Mouse (Mus musculus) c-Kit-negative CD71-positive TER-119-positive erythroid progenitor cells, embryonic 14.5 days (primary cell): Measurements from ENCODE around the gene Gpn1.

Source experiments
- DNase-seq: peaks from one replicate; pipeline ENCODE4 v3.0.0-alpha.2; 2013; ENCODE audit warnings: low read depth, low spot score

The Gpn1 gene

DNA sequence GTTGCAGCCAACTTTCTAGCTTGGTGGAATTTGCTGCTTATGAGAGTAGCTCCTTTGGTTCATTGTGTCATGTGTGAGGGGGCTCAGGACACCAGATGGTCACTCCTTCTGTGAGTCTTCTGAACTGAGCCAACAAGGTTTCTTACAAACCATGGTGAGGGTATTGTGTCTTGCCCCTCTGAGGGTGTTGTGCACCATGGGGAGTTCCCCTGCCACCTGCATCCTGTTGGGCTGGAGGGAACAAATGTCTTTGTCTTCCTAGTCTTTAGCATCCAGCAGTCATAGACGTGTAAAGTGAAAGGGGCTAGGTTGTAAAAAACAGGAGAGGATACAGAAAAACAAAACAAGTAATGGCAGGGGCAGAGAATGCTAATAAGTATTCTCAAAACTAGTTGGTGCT lies 64.9 kb downstream of the Gpn1 start:
- no peak for DNase-seq

DNA sequence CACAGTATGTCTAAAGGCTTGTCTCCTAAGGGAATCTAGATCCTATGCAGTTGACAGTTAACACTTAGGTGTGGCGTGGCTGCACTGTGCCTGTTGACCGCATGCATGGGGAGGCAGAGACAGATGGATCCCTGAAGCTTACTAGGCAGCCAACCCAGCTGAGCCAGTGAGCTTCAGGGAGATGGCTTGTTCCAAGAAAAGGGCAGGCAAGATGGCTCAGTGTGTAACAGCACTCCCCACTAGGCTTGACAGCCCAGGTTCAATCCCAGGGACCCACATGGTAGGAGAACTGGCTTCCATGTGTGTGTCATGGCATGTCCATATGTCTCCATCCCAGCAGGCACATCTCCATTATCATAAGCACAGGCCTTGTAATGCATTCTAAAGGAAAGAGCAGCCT lies 65.8 kb downstream of the Gpn1 start:
- no peak for DNase-seq

DNA sequence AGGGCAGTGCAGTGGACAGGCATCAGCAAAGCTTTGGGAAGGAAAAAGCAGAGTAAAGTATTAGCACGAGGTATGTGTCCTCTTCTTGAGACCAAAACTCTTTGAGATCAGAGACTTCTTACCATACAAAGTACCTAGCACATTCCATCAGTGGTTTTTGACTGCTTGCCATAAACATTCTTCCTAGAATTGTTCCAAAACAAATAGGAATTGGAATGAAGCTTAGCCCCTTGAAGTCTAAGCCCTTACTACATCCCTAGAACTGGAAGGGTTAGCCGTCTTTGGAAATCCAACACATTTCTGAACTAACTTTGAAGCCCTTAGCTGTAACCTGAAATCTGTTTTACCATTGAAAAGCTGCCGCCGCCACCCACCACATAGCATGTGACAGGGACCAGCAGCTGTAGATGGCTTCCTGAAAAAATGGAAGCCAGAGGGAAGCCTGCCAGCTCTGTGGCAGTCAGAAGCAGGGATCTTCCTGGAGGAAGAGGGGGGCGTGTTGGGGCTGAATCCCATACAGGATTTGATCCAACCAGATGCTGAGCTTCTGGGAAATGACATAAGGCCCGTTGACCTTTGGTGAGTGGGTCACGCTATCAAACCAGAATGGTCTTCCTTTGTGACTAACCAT lies 67.6 kb downstream of the Gpn1 start:
- DNase-seq = no peak
